Mouse (Mus musculus) testis, adult 2 months (tissue): Measurements from ENCODE around the gene Usp12. TPM values are rescaled to one million over a fixed set of nuclear protein-coding genes. Genes with fewer than 3 reads are reported as not detected.
A peak's percentile ranks its signal among the peaks of the same experiment; 100 is the strongest.

ENCODE experiments used
- H3K27ac ChIP-seq: fragments of 200-500 bp; 2 replicates; pipeline ENCODE4 v1.5.1; 2012; ENCODE audit warnings: low read depth, low read length; ENCODE audit not compliant: control insufficient read depth, insufficient read depth
- H3K27me3 ChIP-seq: fragments of 200-500 bp; 2 replicates; pipeline ENCODE4 v1.6.1; 2012; ENCODE audit warnings: mild to moderate bottlenecking, low read length, moderate library complexity; ENCODE audit not compliant: control insufficient read depth, insufficient read depth
- H3K36me3 ChIP-seq: fragments of 200-500 bp; 2 replicates; pipeline ENCODE4 v1.6.1; 2012; ENCODE audit warnings: mild to moderate bottlenecking, low read length; ENCODE audit not compliant: control insufficient read depth, insufficient read depth
- H3K4me1 ChIP-seq: fragments of 200-500 bp; 2 replicates; pipeline ENCODE4 v1.6.1; 2012; ENCODE audit warnings: low read length; ENCODE audit not compliant: control insufficient read depth, insufficient read depth
- H3K4me3 ChIP-seq: fragments of 200-500 bp; 2 replicates; pipeline ENCODE4 v1.5.1; 2012; ENCODE audit warnings: low read depth, mild to moderate bottlenecking, low read length, moderate library complexity, mixed read lengths; ENCODE audit not compliant: control insufficient read depth
- CTCF ChIP-seq: fragments of 200-500 bp; IDR thresholded peaks from 2 replicates; pipeline ENCODE4 v1.5.1; 2012; ENCODE audit warnings: low read depth, mild to moderate bottlenecking, inconsistent platforms, low read length, moderate library complexity; ENCODE audit not compliant: control insufficient read depth, insufficient read depth, insufficient replicate concordance
- POLR2A ChIP-seq: fragments of 200-500 bp; IDR thresholded peaks from 2 replicates; pipeline ENCODE4 v1.6.1; 2012; ENCODE audit warnings: low read depth, mild to moderate bottlenecking, inconsistent platforms, low read length, moderate library complexity; ENCODE audit not compliant: control insufficient read depth
- polyA plus RNA-seq: library from polyadenylated mRNA; depleted of rRNA; stranded (reverse); fragments of >200 nt; gene quantifications from 2 replicates; pipeline ENCODE4 v1.2.3, GENCODE M21; 2012

Usp12 gene
- polyA plus RNA-seq, 1 experiment, result 27.7 TPM

- no peak overlapping the region for H3K27ac ChIP-seq
- peaks cover 2% of the 10 kb centered on the region; the same call in 1 of the 2 replicates for H3K4me1 ChIP-seq
- no peaks in the 10 kb centered on the region for H3K27me3 ChIP-seq
- H3K4me3 ChIP-seq, result no peak overlapping the region
- no peaks in the 10 kb centered on the region for H3K36me3 ChIP-seq
- TF ChIP-seq CTCF, result no peak
- no peak for TF ChIP-seq POLR2A
These were observed 24.6 kb downstream of the Usp12 start for GRCm38 (mm10) chr5:146770002-146770848.

GRCm38 (mm10) chr5:146765791-146766190 is 29.0 kb downstream of the Usp12 start:
- Histone ChIP-seq H3K27me3 (no peaks in the 10 kb centered on the region), H3K4me3 (no peak overlapping the region), H3K4me1 (no peaks in the 10 kb centered on the region), H3K36me3 (no peaks in the 10 kb centered on the region; the same call in 1 of the 2 replicates), H3K27ac (no peak overlapping the region)
- TF ChIP-seq CTCF (no peak), POLR2A (no peak)

- Histone ChIP-seq H3K27me3 (no peaks in the 10 kb centered on the region), H3K4me1 (no peaks in the 10 kb centered on the region), H3K36me3 (peaks cover 1% of the 10 kb centered on the region), H3K27ac (no peak overlapping the region), H3K4me3 (no peak overlapping the region)
- no peak for TF ChIP-seq CTCF
- TF ChIP-seq POLR2A, result no peak
These were observed 35.6 kb downstream of the Usp12 start for GRCm38 (mm10) chr5:146759159-146759558.

GRCm38 (mm10) chr5:146757921-146758320 is 36.9 kb downstream of the Usp12 start:
- no peak overlapping the region for H3K4me3 ChIP-seq
- peaks cover 1% of the 10 kb centered on the region for H3K36me3 ChIP-seq
- no peaks in the 10 kb centered on the region for H3K27me3 ChIP-seq
- H3K27ac ChIP-seq, result no peak overlapping the region
- TF ChIP-seq POLR2A (no peak), CTCF (no peak)
- H3K4me1 ChIP-seq, result no peaks in the 10 kb centered on the region

- TF ChIP-seq POLR2A (no peak), CTCF (no peak)
- Histone ChIP-seq H3K27ac (no peak overlapping the region), H3K36me3 (peaks cover 1% of the 10 kb centered on the region; the same call in 1 of the 2 replicates)
These were observed 37.5 kb downstream of the Usp12 start for GRCm38 (mm10) chr5:146757316-146757715.

GRCm38 (mm10) chr5:146753181-146753580 is 41.6 kb downstream of the Usp12 start:
- Histone ChIP-seq H3K4me1 (no peaks in the 10 kb centered on the region), H3K36me3 (no peaks in the 10 kb centered on the region; the same call in none of the 2 replicates), H3K4me3 (no peak overlapping the region), H3K27ac (no peak overlapping the region), H3K27me3 (no peaks in the 10 kb centered on the region)
- no peak for TF ChIP-seq POLR2A
- no peak for TF ChIP-seq CTCF

More at GRCm38 (mm10) chr5:146757316-146757715, 37.5 kb downstream of the Usp12 start:
- no peaks in the 10 kb centered on the region for H3K27me3 ChIP-seq
- H3K4me3 ChIP-seq, result no peak overlapping the region
- no peaks in the 10 kb centered on the region for H3K4me1 ChIP-seq

GRCm38 (mm10) chr5:146750958-146751357 is 43.8 kb downstream of the Usp12 start:
- TF ChIP-seq CTCF (no peak), POLR2A (no peak)
- no peaks in the 10 kb centered on the region; the same call in none of the 2 replicates for H3K36me3 ChIP-seq
- no peak overlapping the region for H3K4me3 ChIP-seq
- no peaks in the 10 kb centered on the region for H3K27me3 ChIP-seq
- peak overlapping the region; percentile 62; the same call in 1 of the 2 replicates for H3K27ac ChIP-seq
- no peaks in the 10 kb centered on the region for H3K4me1 ChIP-seq

GRCm38 (mm10) chr5:146750273-146750672 is 44.5 kb downstream of the Usp12 start:
- Histone ChIP-seq H3K4me3 (no peak overlapping the region), H3K27ac (peak overlapping the region; percentile 62), H3K36me3 (no peaks in the 10 kb centered on the region; the same call in none of the 2 replicates), H3K4me1 (no peaks in the 10 kb centered on the region), H3K27me3 (no peaks in the 10 kb centered on the region)
- TF ChIP-seq POLR2A, result no peak
- TF ChIP-seq CTCF, result no peak
